Mouse (Mus musculus) layer of hippocampus, adult 2 months (tissue): ENCODE results near the gene Ttll1. TPM values are rescaled to one million over a fixed set of nuclear protein-coding genes. Genes with fewer than 3 reads are reported as not detected.
"Not testable (repeated sequence)": the region's sequence is repeated elsewhere in the genome, so short reads cannot be mapped to it uniquely, and the experiment has no call there.

ENCODE experiments used
- DNase-seq, 2 experiments: peaks; one replicate each; pipeline ENCODE4 v3.0.0; 2022; ENCODE audit warnings: low spot score in 2 of 2
- H3K27ac ChIP-seq: fragments of 200-600 bp; 2 replicates; pipeline ENCODE4 v1.8.1; 2022
- H3K4me3 ChIP-seq: fragments of 200-600 bp; 2 replicates; pipeline ENCODE4 v1.8.1; 2022; ENCODE audit warnings: mild to moderate bottlenecking
- CTCF ChIP-seq: fragments of 200-600 bp; conservative IDR thresholded peaks from 2 replicates; pipeline ENCODE4 v1.8.1; 2022; ENCODE audit warnings: antibody characterized with exemption, mild to moderate bottlenecking, moderate library complexity
- total RNA-seq, 2 experiments: library from RNA; stranded (reverse); gene quantifications; 2 replicates each; pipeline ENCODE4 v1.2.3; 2021

The Ttll1 gene
- total RNA-seq, 2 experiments from 2014 or later, result 34.5 to 36.6 TPM

- H3K27ac ChIP-seq, result no peak overlapping the region
- no peak for DNase-seq
- no peak for TF ChIP-seq CTCF
Observed at GRCm38 (mm10) chr15:83470443-83470842, 40.2 kb downstream of the Ttll1 start.

GRCm38 (mm10) chr15:83469279-83469821 lies 41.3 kb downstream of the Ttll1 start:
- Histone ChIP-seq H3K27ac (no peak overlapping the region), H3K4me3 (no peak overlapping the region)
- DNase-seq, result no peak
- no peak for TF ChIP-seq CTCF

More at GRCm38 (mm10) chr15:83470443-83470842, 40.2 kb downstream of the Ttll1 start:
- H3K4me3 ChIP-seq, result no peak overlapping the region

DNA sequence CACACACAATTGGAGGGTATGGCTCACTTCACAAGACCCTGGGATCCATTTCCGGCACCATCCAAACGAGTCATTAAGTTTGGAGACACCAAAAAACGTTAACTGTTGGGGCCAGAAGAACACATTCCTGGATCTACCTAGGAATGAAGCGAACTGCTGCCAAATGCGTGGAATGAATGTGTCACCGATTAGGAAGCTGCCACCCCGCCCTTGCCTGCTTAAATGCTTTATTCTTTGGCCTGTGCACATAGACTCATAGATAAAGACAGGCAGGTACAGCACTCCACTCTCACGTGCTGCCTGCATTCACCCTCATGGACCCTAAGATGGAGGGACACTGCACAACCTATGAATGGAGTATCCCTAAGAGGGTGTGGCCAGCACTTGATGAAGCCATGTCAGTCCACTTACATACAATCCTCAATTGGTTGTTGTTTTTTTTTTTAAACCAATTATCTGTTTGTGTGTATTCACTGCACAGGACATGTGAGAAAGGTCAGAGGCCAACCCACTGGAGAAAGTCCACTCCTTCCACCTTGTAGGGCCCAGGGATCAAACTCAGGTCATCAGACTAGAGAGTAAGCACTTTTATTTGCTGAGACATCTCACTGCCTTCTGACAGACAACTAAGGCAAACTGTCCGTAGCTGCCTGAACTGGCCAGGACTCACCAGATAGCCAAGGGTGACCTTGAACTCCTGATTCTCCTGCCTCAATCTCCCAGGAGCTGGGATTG lies 43.3 kb downstream of the Ttll1 start:
- DNase-seq, result no peak
- no peak for TF ChIP-seq CTCF
- H3K27ac ChIP-seq, result no peak overlapping the region
- H3K4me3 ChIP-seq, result no peak overlapping the region

GRCm38 (mm10) chr15:83466331-83466730 lies 44.4 kb downstream of the Ttll1 start:
- Histone ChIP-seq H3K27ac (no peak overlapping the region), H3K4me3 (no peak overlapping the region)
- no peak for TF ChIP-seq CTCF
- DNase-seq, result no peak

DNA sequence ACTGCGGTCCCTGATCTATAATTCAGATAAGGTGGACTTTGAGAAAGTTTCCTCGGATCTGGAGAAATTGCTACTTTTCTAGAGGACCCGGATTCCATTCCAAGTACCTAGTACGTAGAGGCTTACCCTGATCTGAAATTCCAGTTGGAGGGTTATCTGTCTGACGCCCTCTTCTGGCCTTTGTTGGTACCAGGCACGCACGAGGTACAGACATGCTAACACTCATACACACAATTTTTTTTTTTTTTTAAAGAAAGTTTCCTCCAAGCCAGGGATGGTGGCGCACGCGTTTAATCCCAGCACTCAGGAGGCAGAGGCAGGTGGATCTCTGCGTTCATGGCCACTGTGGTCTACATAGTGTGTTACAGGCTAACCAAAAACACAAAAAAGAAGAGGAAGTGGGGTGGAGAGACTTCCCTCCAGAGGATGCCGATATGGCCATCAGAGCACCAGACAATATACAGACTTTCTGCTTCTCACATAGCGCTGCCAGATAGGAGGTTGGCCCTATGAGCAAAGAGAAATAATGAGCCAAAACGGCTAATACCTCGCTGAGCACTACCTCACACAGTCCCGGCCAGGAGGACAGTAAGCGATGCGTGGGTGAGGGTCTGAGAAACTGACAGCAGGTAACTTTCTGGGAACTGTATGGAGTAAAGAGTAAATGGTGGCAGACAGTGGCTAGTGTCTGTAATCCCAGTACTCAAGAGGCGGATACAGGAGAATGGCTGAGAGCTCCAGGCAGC lies 45.6 kb downstream of the Ttll1 start:
- TF ChIP-seq CTCF, result peak; percentile 62
- H3K27ac ChIP-seq, result no peak overlapping the region
- H3K4me3 ChIP-seq, result peak overlapping the region; percentile 76
- no peak for DNase-seq

DNA sequence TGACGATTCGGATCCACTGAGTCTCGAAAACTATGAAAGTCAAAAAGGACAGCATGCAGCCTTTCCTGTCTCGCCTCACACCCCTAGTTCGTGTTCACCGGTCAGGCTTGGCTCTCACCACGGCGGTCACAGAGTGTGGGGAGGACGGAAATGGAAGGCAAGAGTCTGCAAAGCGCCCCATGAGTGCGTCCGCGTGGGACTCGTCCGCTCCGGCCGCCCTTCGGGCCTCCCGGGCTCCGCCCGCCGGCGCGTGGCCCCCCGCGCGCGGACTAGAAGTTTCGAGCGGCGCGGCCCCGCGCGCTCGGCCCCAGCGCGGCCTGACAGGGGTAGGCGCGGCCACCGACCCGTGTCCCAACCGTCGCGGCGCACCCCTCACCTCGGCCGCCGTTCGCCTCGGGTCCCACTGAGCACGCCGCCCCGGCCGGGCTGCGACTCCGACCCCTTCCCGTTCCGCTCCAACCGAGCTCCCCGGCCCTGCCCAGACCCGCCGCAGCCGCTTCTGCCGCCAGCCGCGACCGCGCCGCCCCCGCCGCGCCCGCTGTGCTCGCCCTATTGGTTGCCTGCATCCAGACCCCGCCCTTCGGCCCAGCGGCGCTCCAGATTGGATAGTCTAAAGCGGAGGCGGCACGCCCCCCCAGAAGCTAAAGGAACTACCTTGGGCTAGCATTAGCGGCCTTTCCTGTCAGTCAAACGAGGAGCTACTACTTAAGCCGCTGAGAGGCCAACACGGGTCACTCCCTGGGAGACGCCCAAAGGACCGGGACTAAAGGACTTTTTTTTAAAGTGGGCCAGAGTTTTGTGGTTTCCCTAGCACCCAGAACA lies 46.4 kb downstream of the Ttll1 start, which contains the start of gene Pacsin2:
Gene Pacsin2, minus strand, starts transcription at position 524 of the 822 bp plus-strand sequence.
- TF ChIP-seq CTCF, result no peak
- peak; percentile 93 to 95 for DNase-seq
- H3K4me3 ChIP-seq, result peak within 1 kb of the TSS; percentile 76
- peak within 1 kb of the TSS; percentile 72 for H3K27ac ChIP-seq

DNA sequence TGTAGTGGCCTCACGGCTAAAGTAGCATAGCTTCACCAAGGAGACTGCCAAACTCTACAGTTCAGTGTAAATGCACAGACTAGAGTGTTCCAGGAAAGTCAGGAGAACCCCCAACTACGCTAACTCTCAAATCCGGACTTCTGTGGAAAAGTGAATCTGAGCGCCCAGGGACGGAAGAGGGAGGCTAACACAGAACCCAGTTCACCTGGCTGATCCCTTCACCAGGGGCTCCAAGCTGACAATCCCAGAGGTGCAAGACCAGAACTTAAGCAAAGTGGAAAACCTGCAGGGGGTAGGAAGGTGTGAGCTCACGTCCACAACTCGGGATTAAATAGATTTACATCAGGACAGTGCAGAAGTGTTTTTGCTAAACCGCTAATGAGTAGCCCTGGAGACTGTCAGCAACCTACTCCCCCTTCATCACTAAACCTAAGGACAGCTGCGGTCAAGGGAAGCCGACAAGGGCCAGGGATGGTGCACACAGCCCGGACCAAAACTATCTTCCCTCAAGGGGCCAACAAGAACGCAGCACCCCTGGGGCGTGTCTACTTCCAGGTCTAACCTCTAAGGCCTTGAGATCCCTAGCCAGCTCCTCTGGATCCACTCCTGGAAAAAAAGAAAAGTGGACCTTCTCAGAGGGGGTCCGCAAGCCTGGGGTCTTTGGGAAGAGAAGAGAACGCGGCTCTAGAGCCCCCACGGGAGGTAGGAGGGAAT lies 47.2 kb downstream of the Ttll1 start:
- no peak for TF ChIP-seq CTCF
- DNase-seq, result no peak
- Histone ChIP-seq H3K4me3 (peak overlapping the region; percentile 76), H3K27ac (peak overlapping the region; percentile 72; the same call in 1 of the 2 replicates)

GRCm38 (mm10) chr15:83462349-83462748 lies 48.3 kb downstream of the Ttll1 start:
- not testable (repeated sequence) for H3K4me3 ChIP-seq, DNase-seq, H3K27ac ChIP-seq

GRCm38 (mm10) chr15:83460891-83461290 lies 49.8 kb downstream of the Ttll1 start:
- H3K4me3 ChIP-seq, result no peak overlapping the region
- no peak for TF ChIP-seq CTCF
- no peak overlapping the region for H3K27ac ChIP-seq
- DNase-seq, result no peak

GRCm38 (mm10) chr15:83457541-83457940 lies 53.2 kb downstream of the Ttll1 start:
- H3K4me3 ChIP-seq, result no peak overlapping the region
- no peak for DNase-seq
- H3K27ac ChIP-seq, result no peak overlapping the region
- TF ChIP-seq CTCF, result no peak

GRCm38 (mm10) chr15:83455637-83456036 lies 55.1 kb downstream of the Ttll1 start:
- no peak for TF ChIP-seq CTCF
- no peak overlapping the region for H3K4me3 ChIP-seq
- no peak overlapping the region for H3K27ac ChIP-seq
- no peak for DNase-seq

GRCm38 (mm10) chr15:83455034-83455433 lies 55.7 kb downstream of the Ttll1 start:
- no peak for DNase-seq
- no peak overlapping the region for H3K27ac ChIP-seq
- no peak for TF ChIP-seq CTCF
- H3K4me3 ChIP-seq, result no peak overlapping the region
